Mouse (Mus musculus): ENCODE results near the gene Ccp110.
A peak's percentile ranks its signal among the peaks of the same experiment; 100 is the strongest.

Gene Ccp110

DNA sequence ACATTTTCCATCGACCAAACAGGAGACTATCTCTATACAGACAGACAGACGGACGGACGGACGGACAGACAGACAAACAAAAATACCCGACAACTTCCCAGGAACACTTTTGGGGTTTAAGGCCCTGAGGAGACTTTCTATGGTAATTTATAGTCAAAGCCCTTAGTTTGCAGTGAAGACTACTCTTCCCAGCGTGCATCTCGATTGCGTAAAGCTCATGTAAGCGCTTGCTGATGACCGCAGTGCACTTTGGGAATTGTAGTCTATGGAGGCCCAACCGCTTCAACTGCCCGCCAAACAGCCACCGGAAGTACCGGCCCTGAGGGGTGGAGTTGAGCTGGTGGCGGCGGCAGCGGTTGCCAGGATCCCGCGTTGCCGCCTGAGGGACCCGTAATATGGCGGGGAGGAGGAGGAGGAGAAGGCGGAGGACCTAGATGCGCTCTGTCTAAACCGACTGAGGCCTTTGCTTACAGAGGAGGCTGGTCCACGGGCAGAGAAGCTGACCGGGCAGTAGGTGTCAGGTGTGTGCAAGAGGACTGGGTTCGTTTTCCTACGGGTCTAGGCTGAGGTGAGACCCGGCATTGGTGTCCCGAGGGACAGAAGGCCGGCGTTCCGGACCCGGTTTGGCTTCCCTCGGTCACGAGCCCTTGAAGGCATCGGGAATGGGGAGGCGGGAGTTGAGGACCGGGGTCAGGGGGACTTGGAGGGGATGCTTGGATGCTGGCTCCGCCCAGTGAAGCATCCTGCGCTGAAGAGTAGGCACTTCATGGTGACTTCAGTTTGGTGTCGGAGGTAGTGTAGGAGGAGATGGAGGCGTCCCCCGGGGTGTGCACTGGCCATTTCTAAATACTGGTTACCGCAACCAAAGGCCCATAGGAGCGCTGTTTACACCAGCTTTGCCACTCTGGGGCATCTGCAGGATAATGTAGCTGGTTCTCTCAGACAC lies at the start of gene Ccp110:
Gene Ccp110, plus strand, starts transcription at position 325 of the 946 bp plus-strand sequence.
- DNase-seq = peak; percentile 90

DNA sequence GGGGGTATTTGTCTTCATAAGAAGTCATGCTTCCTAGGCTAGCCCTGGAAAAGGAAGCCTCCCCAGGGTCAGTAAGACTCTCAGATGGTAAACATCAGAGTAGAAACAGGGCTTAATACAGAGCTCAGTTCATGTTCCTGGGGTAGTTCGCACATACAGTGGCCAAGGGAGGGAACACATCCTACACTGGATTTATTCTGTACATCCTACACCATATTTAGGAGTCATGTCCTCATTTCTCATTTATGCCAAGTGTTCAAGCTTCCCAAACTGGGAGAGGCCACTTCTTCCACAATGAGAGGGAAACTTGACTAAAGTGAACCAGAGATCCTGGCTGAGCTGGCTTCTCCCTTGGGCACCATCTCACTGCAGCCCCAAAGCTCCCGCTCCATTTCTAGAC lies 44.6 kb upstream of the Ccp110 start:
- no peak for DNase-seq

DNA sequence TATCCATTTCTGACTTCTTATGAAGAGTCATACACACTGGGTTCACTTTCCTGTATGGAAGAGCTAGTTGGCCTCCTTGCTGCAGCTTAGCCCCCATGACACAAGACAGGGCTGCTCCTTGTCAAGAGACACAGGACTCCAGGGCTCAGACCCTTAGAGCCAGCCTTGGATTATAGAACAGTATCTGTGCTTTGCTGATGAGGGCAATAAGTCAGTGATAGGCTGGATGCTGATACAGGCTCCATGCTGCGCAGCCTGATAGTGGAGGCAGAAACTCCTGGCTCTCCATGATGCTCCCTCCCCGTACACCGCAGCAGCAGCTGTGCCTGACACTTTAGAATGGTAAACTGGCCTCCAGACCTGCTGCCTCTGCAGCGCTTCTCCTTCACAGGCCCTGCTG lies 42.2 kb upstream of the Ccp110 start:
- no peak for DNase-seq

DNA sequence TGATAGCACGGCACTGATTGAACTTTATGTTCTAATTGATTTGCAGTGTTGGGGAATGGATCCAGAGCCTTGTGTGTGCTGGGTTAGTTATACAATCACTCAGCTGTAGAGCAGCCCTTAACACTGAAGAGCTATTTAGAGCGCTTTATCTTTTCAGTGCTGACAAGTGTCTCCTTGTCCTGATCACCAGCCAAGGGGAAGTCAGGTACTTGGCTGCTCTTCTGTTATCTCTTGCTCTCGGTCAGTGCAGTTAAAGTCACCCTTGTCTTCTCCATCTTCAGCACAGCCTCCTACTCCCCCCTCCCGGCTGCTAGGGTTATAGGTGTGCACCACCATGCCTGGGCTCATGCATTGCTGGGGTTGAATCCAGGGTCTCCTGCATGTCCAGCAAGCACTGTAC lies 35.5 kb upstream of the Ccp110 start:
- no peak for DNase-seq

DNA sequence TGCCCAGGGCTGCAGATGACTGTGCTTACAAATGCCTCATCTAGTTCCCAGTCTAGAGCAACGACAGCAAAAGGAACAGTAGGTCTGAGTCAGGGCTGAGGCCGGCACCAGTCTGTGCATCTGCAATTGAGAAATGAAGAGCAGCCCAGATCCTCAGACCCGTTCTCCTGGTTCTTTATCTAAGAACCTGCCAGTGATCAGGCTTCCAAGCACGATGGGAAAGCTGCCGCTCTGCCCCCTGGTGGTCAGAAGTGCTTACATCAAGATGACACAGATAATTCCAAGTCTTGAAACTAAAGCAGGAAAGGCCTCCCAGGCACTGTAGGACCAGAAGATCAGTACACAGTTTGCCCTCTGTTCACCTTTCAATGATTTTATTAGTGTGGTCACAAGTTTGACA lies 24.2 kb upstream of the Ccp110 start:
- DNase-seq = peak; percentile 76

DNA sequence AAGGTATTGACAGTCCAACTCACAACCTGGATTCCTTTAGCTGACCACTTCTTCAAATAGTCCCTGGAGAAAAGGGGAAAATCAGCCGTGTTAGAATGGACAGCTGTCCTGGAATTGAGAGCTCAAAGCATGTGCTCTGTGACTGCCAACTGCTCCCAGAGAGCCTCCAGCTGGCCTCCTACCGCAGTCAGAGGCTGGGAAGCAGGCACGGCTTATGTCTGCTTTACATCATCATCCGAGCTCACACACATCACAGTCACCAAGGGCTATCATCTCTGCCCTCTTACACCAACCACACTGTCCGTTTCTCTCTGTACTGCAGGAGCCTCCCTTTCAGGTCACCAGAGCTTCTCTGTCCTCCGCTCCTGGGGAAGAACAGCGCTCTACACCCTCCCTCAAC lies 23.3 kb upstream of the Ccp110 start:
- DNase-seq = no peak

DNA sequence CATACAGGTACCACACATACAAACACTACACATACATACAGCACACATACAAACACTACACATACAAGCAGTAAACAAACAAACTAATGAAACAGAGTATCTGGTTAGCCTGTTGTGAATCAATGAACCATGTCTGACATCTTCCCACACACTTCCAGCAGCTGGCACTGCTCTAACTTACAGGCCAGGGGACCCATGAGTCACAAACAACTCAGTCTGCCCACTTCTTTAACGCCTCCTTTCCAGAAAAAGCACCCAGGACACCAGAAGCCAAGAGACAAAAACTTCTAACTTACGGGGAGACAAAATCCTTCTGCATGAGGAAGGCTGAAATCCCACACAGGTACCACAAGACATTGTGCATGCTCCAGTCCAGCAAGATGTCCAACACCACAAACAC lies 21.1 kb upstream of the Ccp110 start:
- no peak for DNase-seq

DNA sequence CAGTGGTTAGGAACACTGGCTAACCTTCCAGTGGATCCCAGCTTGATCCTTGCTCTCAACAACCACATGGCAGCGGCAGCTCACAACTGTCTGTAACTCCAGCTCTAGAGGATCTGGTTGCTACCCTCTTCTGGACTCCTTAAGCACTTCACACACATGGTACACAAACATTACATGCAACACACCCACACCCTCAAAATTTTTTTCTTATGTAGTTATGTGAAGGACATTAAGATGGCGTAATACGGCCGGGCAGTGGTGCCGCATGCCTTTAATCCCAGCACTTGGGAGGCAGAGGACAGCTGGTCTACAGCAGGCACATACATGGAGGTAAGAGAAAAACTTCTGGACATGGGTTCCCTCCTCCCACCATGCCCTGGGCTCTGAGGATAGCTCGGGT lies 16.2 kb upstream of the Ccp110 start:
- DNase-seq = no peak

DNA sequence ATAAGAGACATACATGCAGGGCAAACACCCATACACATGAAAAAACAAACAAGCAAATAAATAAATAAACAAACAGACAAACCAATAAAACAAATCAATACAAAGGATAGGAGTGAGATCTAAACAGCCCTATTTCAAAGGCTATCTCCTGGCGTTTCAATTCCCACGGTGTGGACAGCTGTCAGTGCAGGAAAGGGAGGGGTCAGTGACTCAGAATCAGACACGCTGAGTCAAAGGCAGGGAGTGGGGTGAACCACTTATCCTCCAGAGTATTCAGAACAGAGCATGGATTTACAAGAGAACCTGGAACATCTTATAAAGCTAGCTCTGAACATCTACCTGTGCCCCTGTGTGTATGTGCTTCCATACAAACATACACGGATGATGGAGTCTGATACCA lies 15.2 kb upstream of the Ccp110 start:
- DNase-seq = no peak

DNA sequence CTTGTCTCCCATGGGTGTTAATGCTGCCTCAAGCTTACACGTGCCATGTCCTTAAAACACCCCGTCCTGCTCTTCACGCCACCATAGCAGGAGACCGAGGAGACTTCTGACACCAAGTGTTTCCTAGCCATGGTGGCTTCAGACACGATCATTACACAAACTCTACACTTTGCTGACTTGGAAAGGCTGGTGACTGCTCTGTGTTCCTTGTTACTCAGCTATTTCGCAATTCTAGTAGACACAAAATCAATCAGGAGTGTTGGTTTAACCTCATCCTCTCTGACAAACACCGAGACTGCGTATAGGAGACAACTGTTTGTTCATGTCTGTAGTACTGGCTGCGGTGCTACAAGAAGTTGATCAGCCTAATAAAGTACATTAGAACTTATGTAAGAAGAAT lies 13.5 kb upstream of the Ccp110 start:
- DNase-seq = no peak

DNA sequence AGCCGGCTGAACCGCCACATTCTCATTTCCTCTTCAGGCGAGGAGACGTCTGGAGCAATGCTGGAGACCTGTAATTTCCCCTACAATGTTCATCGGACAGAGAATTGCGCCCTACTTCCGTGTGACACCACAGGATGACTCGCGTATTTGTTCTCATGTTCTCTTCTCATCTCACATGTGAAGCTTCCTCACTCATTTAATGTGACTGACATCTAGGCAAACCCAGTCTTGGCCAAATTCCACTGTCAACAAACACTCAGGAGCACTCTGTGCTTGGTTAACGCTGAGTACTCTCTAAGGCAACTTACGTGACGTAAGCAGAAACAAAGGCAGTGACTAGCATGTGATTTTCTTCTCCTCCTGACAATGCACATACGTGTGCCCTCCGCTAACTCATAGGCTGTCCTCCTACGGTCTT lies 9.2 kb upstream of the Ccp110 start:
- no peak for DNase-seq

DNA sequence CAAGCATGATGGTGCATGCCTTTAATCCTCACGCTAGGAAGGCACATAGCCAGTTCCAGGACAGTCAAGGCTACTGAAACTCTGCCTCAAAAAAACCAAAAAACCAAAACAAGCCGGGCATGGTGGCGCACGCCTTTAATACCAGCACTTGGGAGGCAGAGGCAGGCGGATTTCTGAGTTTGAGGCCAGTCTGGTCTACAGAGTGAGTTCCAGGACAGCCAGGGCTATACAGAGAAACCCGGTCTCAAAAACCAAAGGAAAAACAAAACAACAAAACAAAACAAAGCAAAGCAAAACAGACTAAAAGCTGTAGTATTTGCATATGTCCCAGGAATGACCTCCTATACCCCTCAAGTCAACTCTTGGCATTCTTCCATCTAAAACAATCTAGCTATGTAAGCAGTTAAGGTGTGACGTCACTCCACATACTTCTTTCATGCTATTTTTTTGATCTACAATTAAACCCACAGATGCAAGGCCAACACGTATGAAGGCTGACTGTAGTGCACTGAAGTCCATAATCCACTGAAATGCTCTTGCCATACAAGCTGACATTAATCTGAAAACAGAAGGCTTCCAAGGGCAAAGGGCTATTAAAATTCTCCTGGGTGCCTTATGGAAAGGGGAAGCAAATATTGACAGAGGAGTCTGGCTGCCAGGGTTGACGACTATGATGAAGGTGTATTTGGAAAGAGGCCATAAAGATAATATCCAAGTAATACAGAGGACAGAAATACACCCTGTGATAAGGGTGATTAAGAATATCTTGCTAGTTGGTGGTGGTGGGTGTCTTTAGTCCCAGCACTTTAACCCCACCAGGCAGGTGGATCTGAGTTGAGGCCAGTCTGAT lies 8.1 kb upstream of the Ccp110 start:
- no peak for DNase-seq

DNA sequence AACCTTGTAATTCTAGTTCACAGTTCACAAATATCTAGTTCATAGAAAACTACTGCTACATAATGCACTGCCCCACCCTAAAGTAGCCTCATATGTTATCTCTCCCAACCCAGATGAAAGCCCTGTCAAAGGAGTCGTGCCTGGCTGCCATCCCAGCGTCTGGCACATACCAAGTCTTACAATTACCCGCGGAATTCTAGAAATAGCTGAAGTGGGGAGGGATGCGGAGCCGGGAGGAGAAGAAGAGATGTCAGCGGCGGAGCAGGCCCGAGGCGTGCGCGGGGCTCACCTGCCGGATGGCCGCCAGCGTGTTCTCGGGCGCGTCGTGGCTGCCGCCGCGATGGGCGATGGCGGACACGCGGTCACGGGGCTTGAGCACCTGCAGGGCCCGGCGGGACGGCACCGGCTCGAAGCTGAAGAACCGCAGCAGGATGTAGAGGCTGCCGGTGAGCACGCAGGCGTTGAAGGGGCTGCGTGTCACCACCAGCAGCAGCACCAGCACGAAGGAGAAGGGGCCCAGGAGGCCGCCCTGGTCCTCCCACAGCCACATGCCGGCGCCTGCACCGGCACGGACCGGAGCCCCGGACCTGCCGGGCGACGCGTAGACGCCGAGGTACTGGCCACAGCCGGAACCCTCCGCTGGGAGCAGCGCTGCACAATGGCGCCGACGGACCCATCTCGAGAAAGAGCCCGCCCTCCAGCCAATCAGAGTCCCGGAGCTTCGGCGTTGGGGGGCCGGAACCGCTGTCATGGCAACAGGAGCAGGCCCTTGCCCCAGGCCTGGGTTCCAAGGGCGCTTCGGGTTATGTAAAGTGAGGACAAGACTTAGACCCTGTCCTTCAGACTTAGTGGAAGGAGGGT lies 7.0 kb upstream of the Ccp110 start, which contains the start of gene Gde1:
Gene Gde1, minus strand, starts transcription at position 678 of the 861 bp plus-strand sequence.
- DNase-seq = peak; percentile 90

DNA sequence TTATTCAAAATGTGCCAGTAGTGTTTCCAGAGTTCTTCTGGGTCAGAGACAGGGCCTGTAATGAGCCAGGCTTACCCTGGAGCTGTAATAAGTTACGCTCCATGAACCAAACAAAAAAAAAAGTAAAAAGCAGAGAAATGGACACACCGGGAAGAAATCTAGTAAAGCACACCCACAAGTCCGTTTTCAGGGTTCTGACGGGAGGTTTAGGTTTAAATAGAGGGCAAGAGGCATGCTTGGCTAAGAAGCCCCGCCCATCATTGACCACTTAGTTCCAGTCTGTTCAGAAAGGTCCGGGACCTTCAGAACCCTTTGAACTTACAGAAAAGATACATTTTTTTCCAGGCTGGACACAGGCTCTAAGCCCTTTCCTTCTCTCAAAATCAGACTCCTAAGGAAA lies 6.3 kb upstream of the Ccp110 start:
- DNase-seq = no peak

DNA sequence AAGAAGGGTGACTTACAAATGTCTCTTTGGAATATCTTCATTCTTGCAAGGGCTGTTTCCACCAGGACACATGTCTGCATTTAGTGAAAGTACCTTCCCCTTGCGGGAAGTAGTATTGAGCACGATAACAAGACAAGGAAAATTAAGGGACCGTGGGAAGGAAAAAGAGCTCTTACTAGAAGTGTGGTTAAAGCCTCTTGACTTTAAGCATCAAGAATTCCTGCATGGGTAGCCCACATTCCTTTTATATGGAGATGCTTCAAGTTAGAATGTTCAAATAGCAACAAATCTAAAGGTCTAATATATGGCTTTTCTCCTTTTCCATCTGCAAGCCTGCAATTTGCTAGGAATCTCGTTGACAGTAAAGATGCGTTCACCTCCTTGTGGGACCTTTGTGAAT lies 5.9 kb upstream of the Ccp110 start:
- DNase-seq = no peak

DNA sequence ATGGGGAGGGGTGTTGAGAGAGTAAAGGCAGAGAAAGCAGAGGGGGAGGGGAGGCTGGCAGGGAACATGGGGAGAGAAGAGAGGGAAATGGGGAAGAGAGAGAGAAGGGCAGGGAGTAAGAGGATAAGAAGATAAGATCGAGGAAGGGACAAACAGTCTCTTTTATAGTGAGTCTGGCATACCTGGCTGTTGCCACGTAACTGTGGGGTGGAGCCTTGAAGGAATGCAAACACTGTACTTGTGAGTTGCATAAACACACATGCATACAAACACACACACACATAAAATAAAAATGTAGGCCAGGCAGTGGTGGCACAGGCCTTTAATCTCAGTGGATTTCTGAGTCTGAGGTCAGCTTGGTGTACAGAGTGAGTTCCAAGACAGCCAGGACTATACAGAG lies 5.1 kb upstream of the Ccp110 start:
- DNase-seq = no peak

DNA sequence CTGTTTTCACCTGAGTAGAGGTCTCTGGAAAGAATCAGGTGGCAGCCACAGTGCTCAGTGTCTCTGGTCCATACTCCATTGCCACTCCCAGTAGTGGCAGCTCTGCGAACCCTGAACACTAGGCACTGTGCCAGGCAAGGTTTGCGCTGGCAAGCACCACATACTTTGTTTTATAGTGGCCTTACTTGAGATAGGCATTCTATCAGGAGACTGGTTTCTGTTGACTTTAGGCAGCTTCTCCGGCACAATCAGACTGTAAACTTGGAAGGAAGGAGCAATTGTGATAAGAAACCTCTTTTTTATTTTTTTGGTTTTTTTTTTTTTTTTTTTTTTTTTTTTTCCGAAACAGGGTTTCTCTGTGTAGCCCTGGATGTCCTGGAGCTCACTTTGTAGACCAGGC lies 4.3 kb upstream of the Ccp110 start:
- no peak for DNase-seq

DNA sequence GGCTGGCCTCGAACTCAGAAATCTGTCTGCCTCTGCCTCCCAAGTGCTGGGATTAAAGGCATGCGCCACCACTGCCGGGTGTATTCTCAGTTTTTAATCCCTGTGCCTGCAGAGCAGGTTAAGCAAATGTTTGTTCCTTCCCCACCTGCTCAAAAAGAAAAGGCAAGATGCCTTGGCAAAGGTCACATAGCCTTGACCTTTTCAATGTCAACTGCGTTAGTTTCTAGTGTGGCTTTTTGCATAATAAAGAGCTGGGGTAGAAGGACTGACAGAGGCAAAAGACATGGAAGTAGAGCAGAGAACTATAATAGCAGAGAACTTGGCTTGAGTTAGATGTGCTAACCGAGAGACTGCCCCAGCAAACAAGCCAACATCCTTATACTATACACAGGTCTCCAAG lies 1.6 kb upstream of the Ccp110 start:
- DNase-seq = no peak

DNA sequence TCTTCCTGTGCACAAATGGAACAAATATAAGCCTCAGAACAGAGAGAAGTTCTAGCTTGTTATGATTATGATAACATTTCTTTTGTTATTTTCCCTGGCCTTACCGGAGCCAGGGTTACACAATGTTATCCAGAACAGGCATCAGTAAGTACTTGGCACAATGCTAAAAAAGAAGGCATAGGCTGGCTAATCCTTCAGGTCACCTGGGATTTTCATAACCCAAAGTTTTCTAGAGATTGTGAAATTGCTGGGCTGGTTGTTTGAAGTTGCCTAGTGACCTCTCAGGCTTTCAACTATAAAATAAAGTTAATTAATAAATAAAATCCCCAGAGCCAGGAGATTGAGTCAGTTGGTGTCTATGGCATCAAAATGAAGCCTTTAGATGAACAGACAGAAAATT lies 2.5 kb downstream of the Ccp110 start:
- no peak for DNase-seq

DNA sequence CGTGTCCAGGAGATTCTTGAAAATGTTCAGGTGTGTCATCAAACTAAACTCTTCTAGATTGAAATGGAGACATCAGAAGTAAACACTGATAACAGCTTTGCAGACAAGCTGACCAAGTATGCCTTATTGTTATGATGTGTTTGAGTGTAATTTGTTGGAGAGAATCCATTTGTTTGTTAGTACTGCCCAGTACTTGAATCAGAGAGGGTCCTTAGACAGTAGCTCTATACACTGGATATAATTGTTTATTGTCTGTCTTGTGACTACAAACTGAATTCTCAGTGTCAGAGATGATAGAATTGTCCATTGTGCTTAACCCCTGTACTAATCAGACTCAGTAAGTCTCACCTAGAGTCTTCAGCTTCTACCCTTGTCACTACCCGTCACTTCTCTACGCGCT lies 5.7 kb downstream of the Ccp110 start:
- no peak for DNase-seq

DNA sequence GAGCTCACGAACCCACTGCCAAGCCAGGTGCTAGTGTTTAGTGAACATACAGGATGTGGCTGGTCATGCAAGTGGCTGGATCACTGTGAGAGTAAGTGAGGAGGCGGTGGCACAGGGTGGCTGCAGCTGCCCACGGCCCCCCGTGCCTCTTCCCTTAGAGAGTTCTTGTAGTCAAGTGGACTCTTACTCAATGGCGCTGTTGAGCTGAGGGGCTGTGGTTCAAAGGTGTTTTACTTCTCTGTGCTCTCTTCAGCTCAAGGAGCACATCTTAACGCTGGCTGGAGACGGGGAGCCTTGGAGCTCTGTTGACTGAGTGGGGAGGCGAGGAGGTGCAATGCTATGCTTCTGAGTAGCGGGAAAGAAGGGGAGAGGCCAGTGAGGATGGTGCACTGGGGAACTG lies 11.6 kb downstream of the Ccp110 start:
- DNase-seq = no peak

DNA sequence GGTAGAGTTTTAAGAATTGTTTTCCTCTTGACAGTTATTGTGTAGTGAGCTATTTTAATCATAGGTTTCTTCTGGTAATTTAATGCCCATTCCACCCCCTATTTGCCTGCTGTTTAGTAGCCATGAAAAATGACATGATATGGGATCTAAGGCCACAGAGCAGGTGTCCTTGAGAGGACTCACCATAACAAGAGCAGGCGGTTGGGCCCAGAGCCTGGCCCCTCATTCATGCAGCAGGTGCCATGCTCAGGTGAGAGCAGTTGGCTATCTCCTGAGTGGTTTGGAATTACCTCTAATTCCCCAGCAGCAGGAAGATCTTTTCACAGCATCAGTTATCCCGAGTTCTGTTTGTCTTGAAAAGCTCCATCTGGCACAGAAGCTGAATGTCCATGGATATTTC lies 13.1 kb downstream of the Ccp110 start:
- DNase-seq = no peak

All from cerebellum, adult 11 months (tissue).